Mouse (Mus musculus): ENCODE measurements around the gene Msh5. TPM values are rescaled to one million over a fixed set of nuclear protein-coding genes. Genes with fewer than 3 reads are reported as not detected.

Msh5 gene
- 3.5 and 11.1 TPM in 2 replicates for total RNA-seq (2023)

GRCm38 (mm10) chr17:35046681-35047455 is at the start of gene Msh5:
TSS of gene Msh5 (minus strand) at chr17:35046745.

GRCm38 (mm10) chr17:35088825-35089644 is 42.5 kb upstream of the Msh5 start, which contains the start of gene Abhd16a:
TSS of gene Abhd16a (plus strand) at chr17:35089263.

GRCm38 (mm10) chr17:35085208-35085865 is 38.8 kb upstream of the Msh5 start, which contains the start of gene Ly6g6f:
TSS of gene Ly6g6f (minus strand) at chr17:35085610.

GRCm38 (mm10) chr17:35077786-35078233 is 31.3 kb upstream of the Msh5 start, which contains the start of gene Ly6g6d:
TSS of gene Ly6g6d (minus strand) at chr17:35078065.

GRCm38 (mm10) chr17:35076507-35077176 is 30.1 kb upstream of the Msh5 start, which contains the start of gene Ly6g6e:
TSS of gene Ly6g6e (plus strand) at chr17:35076902.

GRCm38 (mm10) chr17:35066084-35066483 is 19.5 kb upstream of the Msh5 start, which contains the start of gene Mpig6b:
TSS of gene Mpig6b (minus strand) at chr17:35066184.

GRCm38 (mm10) chr17:35064951-35065947 is 18.7 kb upstream of the Msh5 start, which contains the start of gene Ly6g6c:
TSS of gene Ly6g6c (plus strand) at chr17:35065388.

GRCm38 (mm10) chr17:35058911-35059892 is 12.7 kb upstream of the Msh5 start, which contains the start of gene Ddah2:
TSS of gene Ddah2 (plus strand) at chr17:35059035.

GRCm38 (mm10) chr17:35049561-35050016 is 3.0 kb upstream of the Msh5 start, which contains the start of gene Clic1:
TSS of gene Clic1 (plus strand) at chr17:35049966.

GRCm38 (mm10) chr17:35027277-35028068 is 19.1 kb downstream of the Msh5 start, which contains the start of gene Sapcd1:
TSS of gene Sapcd1 (minus strand) at chr17:35028016.

GRCm38 (mm10) chr17:35016376-35016775 is 30.2 kb downstream of the Msh5 start, which contains the start of gene Vwa7:
TSS of gene Vwa7 (plus strand) at chr17:35016579.

GRCm38 (mm10) chr17:35000717-35001451 is 45.7 kb downstream of the Msh5 start, which contains the start of gene Vars:
TSS of gene Vars (plus strand) at chr17:35000987.

GRCm38 (mm10) chr17:34981690-34982180 is 64.8 kb downstream of the Msh5 start, which contains the start of gene Lsm2:
TSS of gene Lsm2 (plus strand) at chr17:34981862.

